In genomic region chr9:22138480-22138879, GRCm38 (mm10) we compare ENCODE assay signal across 9 mouse cellular contexts. TPM values are rescaled to one million over a fixed set of nuclear protein-coding genes. Genes with fewer than 3 reads are reported as not detected.
DNase-seq lines count a peak whose midpoint lies in the region; TF ChIP-seq lines count a peak whose summit lies in the region.
"Had no signal": no experiment of that assay in that cellular context is flagged by ENCODE, and none has a peak within 500 bp of the region (broad histone marks: within the 10 kb centered on the region; RNA-seq: fewer than 3 reads in every experiment).

No protein-coding gene starts in this region.

- no peak overlapping the region for H3K4me2 ChIP-seq in myocyte (ENCODE audit: low read depth)

- H3K4me3 ChIP-seq in myocyte: no peak overlapping the region
- H3K4me3 ChIP-seq: heart, embryonic 13.5 days had no signal

- peak; percentile 44 to 59 for DNase-seq in heart, postnatal 36 days
- no peak for DNase-seq in heart, adult 11 months
- peak; percentile 35 for DNase-seq in right cerebral cortex, postnatal 4 days
- no peak for DNase-seq in right cerebral cortex, postnatal 25 days
- DNase-seq in cerebellum, postnatal 36 days: peak; percentile 57 to 64
- DNase-seq in frontal cortex, postnatal 14 days (ENCODE audit: low spot score in 2 of 2): no peak
- no peak for DNase-seq in urinary bladder, adult 18-20 months (ENCODE audit: low spot score in 2 of 2)

- H3K27me3 ChIP-seq in myocyte (ENCODE audit: control insufficient read depth, insufficient read depth, insufficient read length): no peaks in the 10 kb centered on the region

- no peaks in the 10 kb centered on the region for H3K36me3 ChIP-seq in myocyte (ENCODE audit: control insufficient read depth, insufficient read depth)
- H3K36me3 ChIP-seq: heart, embryonic 13.5 days had no signal

- no peak for TF ChIP-seq POLR2A in myocyte (IDR thresholded peaks at IDR 0.05; ENCODE audit: insufficient read length, low read depth)

- H3ac ChIP-seq in myocyte (ENCODE audit: control insufficient read depth, insufficient read length): no peak overlapping the region

- H3K79me2 ChIP-seq in myocyte (ENCODE audit: control insufficient read depth, insufficient read depth): no peaks in the 10 kb centered on the region

- intact Hi-C loops in heart, postnatal 36 days (cut with DNase I): no loop called here

TF ChIP-seq in myocyte, 11 proteins besides CTCF, POLR2A, EP300 and RAD21:
- TF ChIP-seq REST (IDR thresholded peaks at IDR 0.05; ENCODE audit: insufficient read depth, insufficient read length): no peak
- TF ChIP-seq USF1 (IDR thresholded peaks at IDR 0.05; ENCODE audit: low read depth): peak; percentile 47

RNA-seq across cellular contexts. Expression of gene Acp5, which starts 3.0 kb away (rescaled TPM):
- total RNA-seq in heart, postnatal 36 days (2021): 1 to 10 TPM; 1.6 to 2.3 TPM
- polyA plus RNA-seq in myocyte (2012; fragmentation: generic; extraction: Trizol): 0.16 TPM

RNA-seq across cellular contexts. Expression of gene Pigyl, which starts 18.2 kb away (rescaled TPM):
- 10 to 100 TPM; 48.3 to 52.6 TPM for total RNA-seq in heart, postnatal 36 days (2021)
- polyA plus RNA-seq in myocyte (2012; fragmentation: generic; extraction: Trizol): 48.5 TPM

RNA-seq across cellular contexts. Expression of gene Elof1, which starts 21.5 kb away (rescaled TPM):
- total RNA-seq in heart, postnatal 36 days (2021): 10 to 100 TPM; 37.1 to 37.8 TPM
- polyA plus RNA-seq in myocyte (2012; fragmentation: generic; extraction: Trizol): 95.3 TPM

RNA-seq across cellular contexts. Expression of gene Cnn1, which starts 39.5 kb away (rescaled TPM):
- total RNA-seq in heart, postnatal 36 days (2021): 1 to 10 TPM; 7.3 to 8.8 TPM
- 7.1 TPM for polyA plus RNA-seq in myocyte (2012; fragmentation: generic; extraction: Trizol)

RNA-seq across cellular contexts. Expression of gene Zfp872, which starts 49.4 kb away (rescaled TPM):
- total RNA-seq in heart, postnatal 36 days (2021): under 1 TPM in 1 of 2 experiments, not detected in 1; 0.22 TPM
- polyA plus RNA-seq in myocyte (2012; fragmentation: generic; extraction: Trizol): not detected

Comparison
In these comparisons a context has a peak if more than half of its experiments do, and no peak if none do; other contexts are left out.
1. DNase-seq: peak in heart, postnatal 36 days (2 of 2), right cerebral cortex, postnatal 4 days (single experiment) and cerebellum, postnatal 36 days (2 of 2); none in heart, adult 11 months (single experiment), right cerebral cortex, postnatal 25 days (single experiment), frontal cortex, postnatal 14 days (0 of 2) and urinary bladder, adult 18-20 months (0 of 2).